ENCODE assay signal across 22 mouse cellular contexts in the genomic region with DNA sequence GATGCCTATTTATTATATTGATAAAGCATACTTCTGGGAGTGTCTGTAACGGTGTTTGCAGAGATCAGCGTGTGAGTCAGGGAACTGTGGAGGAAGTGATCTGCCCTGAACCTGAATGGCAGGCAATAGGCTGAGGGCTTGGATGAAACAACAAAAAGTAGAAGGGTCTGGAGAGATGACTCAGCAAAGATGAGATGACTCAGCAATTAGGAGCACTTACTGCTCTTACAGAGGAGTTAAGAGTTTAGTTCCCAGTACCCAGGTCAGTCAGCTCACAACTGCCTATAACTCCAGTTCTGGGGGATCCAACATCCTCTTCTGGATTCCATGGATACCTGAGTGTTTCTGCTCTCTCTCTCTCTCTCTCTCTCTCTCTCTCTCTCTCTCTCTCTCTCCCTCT.
A peak's percentile ranks its signal among the peaks of the same experiment; 100 is the strongest.
DNase-seq lines count a peak whose midpoint lies in the region; ATAC-seq and TF ChIP-seq lines count a peak whose summit lies in the region.
"Had no signal": no experiment of that assay in that cellular context is flagged by ENCODE, and none has a peak within 500 bp of the region (broad histone marks: within the 10 kb centered on the region; RNA-seq: fewer than 3 reads in every experiment).

No protein-coding gene starts in this region.

- no peak overlapping the region for H3K4me2 ChIP-seq in liver, embryonic 11.5 days
- no peak overlapping the region for H3K4me2 ChIP-seq in liver, postnatal 0 days (ENCODE audit: low read depth, low read length)
- no peak overlapping the region for H3K4me2 ChIP-seq in CH12.LX (ENCODE audit: insufficient read depth, low read depth, poor library complexity, severe bottlenecking)
- no peak overlapping the region for H3K4me2 ChIP-seq in kidney, embryonic 15.5 days
- H3K4me2 ChIP-seq: embryonic facial prominence, embryonic 13.5 days; forebrain, embryonic 13.5 days; hindbrain, embryonic 12.5 days; lung, embryonic 15.5 days had no signal

- H3K79me2 ChIP-seq in CH12.LX (replicated peaks; ENCODE audit: control insufficient read depth, extremely low read depth, insufficient read depth, poor library complexity, severe bottlenecking) = no peaks in the 10 kb centered on the region

- no peak overlapping the region for H3K4me3 ChIP-seq in liver, embryonic 11.5 days (ENCODE audit: low read depth, low read length)
- no peak overlapping the region for H3K4me3 ChIP-seq in liver, postnatal 0 days (ENCODE audit: low read depth, low read length)
- H3K4me3 ChIP-seq in CH12.LX (replicated peaks in 1 of 3; ENCODE audit: low read depth in 2 of 3, low read length in 2 of 3, poor library complexity in 1 of 3) (no peak overlapping the region), G1E (ENCODE audit: low read depth, low read length) (no peak overlapping the region)
- H3K4me3 ChIP-seq in kidney, embryonic 15.5 days (replicated peaks) = no peak overlapping the region
- H3K4me3 ChIP-seq: embryonic facial prominence, embryonic 13.5 days; forebrain, embryonic 13.5 days; hindbrain, embryonic 12.5 days; limb, embryonic 10.5 days; lung, embryonic 15.5 days; myocyte had no signal

- H3K27me3 ChIP-seq in liver, embryonic 11.5 days (replicated peaks; ENCODE audit: control insufficient read depth, insufficient read depth, low read length) = no peaks in the 10 kb centered on the region
- no peaks in the 10 kb centered on the region for H3K27me3 ChIP-seq in liver, postnatal 0 days (ENCODE audit: insufficient read depth, low read length)
- peaks cover 37% of the 10 kb centered on the region for H3K27me3 ChIP-seq in CH12.LX (replicated peaks)
- H3K27me3 ChIP-seq in G1E (ENCODE audit: insufficient read depth, low read length) = no peaks in the 10 kb centered on the region
- H3K27me3 ChIP-seq in kidney, embryonic 15.5 days = 0 out of 2 replicates have a peak, but pooled peaks cover 6% of the 10 kb centered on the region
- H3K27me3 ChIP-seq: embryonic facial prominence, embryonic 13.5 days; forebrain, embryonic 13.5 days; hindbrain, embryonic 12.5 days; lung, embryonic 15.5 days had no signal

- in situ Hi-C loops in CH12.LX (cut with MboI; ENCODE audit: low pct_ligation_motif_present, low pct_unique_long_range_greater_than_20kb, low sequenced_read_pairs) = no loop called here

- no peak for TF ChIP-seq RAD21 in CH12.LX (IDR thresholded peaks at IDR 0.05; ENCODE audit: low read depth, low read length)

- WGBS in liver, embryonic 11.5 days = 63% methylated on average over 2 of the region's 2 CpGs
- 66% methylated on average over 2 of the region's 2 CpGs for WGBS in liver, postnatal 0 days (ENCODE audit: insufficient replicate concordance)
- 83% methylated on average over 2 of the region's 2 CpGs for WGBS in kidney, embryonic 15.5 days

- no peaks in the 10 kb centered on the region for H3K36me3 ChIP-seq in liver, embryonic 11.5 days (ENCODE audit: control insufficient read depth, insufficient read depth, low read length)
- no peaks in the 10 kb centered on the region for H3K36me3 ChIP-seq in liver, postnatal 0 days (replicated peaks; ENCODE audit: insufficient read depth, low read length)
- H3K36me3 ChIP-seq in CH12.LX (replicated peaks in 1 of 2; ENCODE audit: control insufficient read depth in 1 of 2, insufficient read depth in 1 of 2, low read length in 1 of 2) (no peaks in the 10 kb centered on the region), G1E (replicated peaks) (no peaks in the 10 kb centered on the region)
- no peaks in the 10 kb centered on the region for H3K36me3 ChIP-seq in kidney, embryonic 15.5 days
- H3K36me3 ChIP-seq: embryonic facial prominence, embryonic 13.5 days; hindbrain, embryonic 12.5 days; limb, embryonic 10.5 days; lung, embryonic 15.5 days had no signal

- dilution Hi-C loops in CH12.LX (cut with MboI; ENCODE audit: extremely low pct_ligation_motif_present, extremely low pct_unique_long_range_greater_than_20kb, low sequenced_read_pairs) = no loop called here

- TF ChIP-seq EP300 in liver, postnatal 0 days (IDR thresholded peaks at IDR 0.05; ENCODE audit: low read depth) = no peak
- TF ChIP-seq EP300 in CH12.LX (IDR thresholded peaks at IDR 0.05; ENCODE audit: low read length) = no peak

- 0 out of 2 replicates have a peak, but pooled peaks have one; percentile 10 for ATAC-seq in liver, embryonic 11.5 days (replicated peaks; ENCODE audit: low FRiP score)
- ATAC-seq in liver, postnatal 0 days = no peak
- peak; percentile 28; the same call in 1 of the 2 replicates for ATAC-seq in G1E (ENCODE audit: extremely low read depth, insufficient number of reproducible peaks, low FRiP score, poor library complexity, severe bottlenecking)
- ATAC-seq in kidney, embryonic 15.5 days (replicated peaks; ENCODE audit: low FRiP score) = no peak
- no peak for ATAC-seq in megakaryocyte, adult 5-6 weeks (ENCODE audit: poor library complexity, severe bottlenecking)
- no peak for ATAC-seq in activated CD4-positive, CD25-positive, alpha-beta regulatory T cell, adult 4 months
- ATAC-seq: CD4-positive, CD25-positive, alpha-beta regulatory T cell, adult 4 months; forebrain, embryonic 13.5 days; intestine, postnatal 0 days had no signal

- DNase-seq in liver, embryonic 11.5 days (ENCODE audit: low spot score) = no peak
- no peak for DNase-seq in liver, postnatal 0 days
- peak; percentile 4 for DNase-seq in CH12.LX (ENCODE audit: extremely low read depth)
- no peak for DNase-seq in G1E (ENCODE audit: low spot score)
- DNase-seq in c-Kit-positive CD71-positive TER-119-positive erythroid progenitor cells, embryonic 14.5 days (ENCODE audit: low spot score) = peak; percentile 12
- DNase-seq: adrenal gland, adult 8-10 months; cerebellum, adult 9-10 months; heart, postnatal 14 days; lung, postnatal 36 days; midbrain, embryonic 14.5 days; thymus, postnatal 25 days had no signal

- no peaks in the 10 kb centered on the region for H3K4me1 ChIP-seq in liver, embryonic 11.5 days (replicated peaks; ENCODE audit: control insufficient read depth, insufficient read depth, low read length)
- H3K4me1 ChIP-seq in liver, postnatal 0 days (ENCODE audit: insufficient read depth) = no peaks in the 10 kb centered on the region
- H3K4me1 ChIP-seq in CH12.LX (ENCODE audit: control insufficient read depth in 1 of 2, insufficient read depth in 2 of 2) (no peaks in the 10 kb centered on the region), G1E (ENCODE audit: insufficient read depth, low read depth, low read length) (peaks cover 5% of the 10 kb centered on the region; the same call in 1 of the 2 replicates)
- no peaks in the 10 kb centered on the region for H3K4me1 ChIP-seq in kidney, embryonic 15.5 days
- H3K4me1 ChIP-seq: embryonic facial prominence, embryonic 13.5 days; hindbrain, embryonic 12.5 days; limb, embryonic 10.5 days; lung, embryonic 15.5 days had no signal

- TF ChIP-seq POLR2A in CH12.LX (IDR thresholded peaks at IDR 0.05; ENCODE audit: low read depth, low read length) = no peak

- no peak overlapping the region for H3K27ac ChIP-seq in liver, embryonic 11.5 days (ENCODE audit: low read depth, low read length)
- no peak overlapping the region for H3K27ac ChIP-seq in liver, postnatal 0 days (ENCODE audit: low read depth)
- H3K27ac ChIP-seq in CH12.LX (ENCODE audit: insufficient read depth, low read depth) = no peak overlapping the region
- no peak overlapping the region for H3K27ac ChIP-seq in kidney, embryonic 15.5 days
- H3K27ac ChIP-seq: embryonic facial prominence, embryonic 13.5 days; forebrain, embryonic 13.5 days; hindbrain, embryonic 12.5 days; limb, embryonic 10.5 days; lung, embryonic 15.5 days had no signal

- no peaks in the 10 kb centered on the region for H3K9me3 ChIP-seq in liver, embryonic 11.5 days (ENCODE audit: control insufficient read depth, low read length)
- H3K9me3 ChIP-seq in liver, postnatal 0 days (ENCODE audit: low read length) = no peaks in the 10 kb centered on the region
- H3K9me3 ChIP-seq in CH12.LX (replicated peaks; ENCODE audit: low read length) = peaks cover 12% of the 10 kb centered on the region
- H3K9me3 ChIP-seq in G1E (replicated peaks) = no peaks in the 10 kb centered on the region; the same call in 1 of the 2 replicates
- H3K9me3 ChIP-seq in kidney, embryonic 15.5 days (replicated peaks) = peaks cover 5% of the 10 kb centered on the region; the same call in 1 of the 2 replicates
- H3K9me3 ChIP-seq: embryonic facial prominence, embryonic 13.5 days; hindbrain, embryonic 12.5 days; limb, embryonic 10.5 days; lung, embryonic 15.5 days had no signal

- H3K9ac ChIP-seq in liver, embryonic 11.5 days (ENCODE audit: low read depth, low read length) = no peak overlapping the region
- no peak overlapping the region for H3K9ac ChIP-seq in liver, postnatal 0 days (replicated peaks)
- H3K9ac ChIP-seq in CH12.LX (ENCODE audit: insufficient read depth, low read depth) = no peak overlapping the region
- H3K9ac ChIP-seq in kidney, embryonic 15.5 days = no peak overlapping the region
- H3K9ac ChIP-seq: embryonic facial prominence, embryonic 13.5 days; forebrain, embryonic 13.5 days; hindbrain, embryonic 12.5 days; lung, embryonic 15.5 days had no signal

- TF ChIP-seq CTCF in liver, postnatal 0 days (IDR thresholded peaks at IDR 0.05; ENCODE audit: low read depth) = no peak
- TF ChIP-seq CTCF in CH12.LX (conservative IDR thresholded peaks at IDR 0.05 in 1 of 2, IDR thresholded peaks at IDR 0.05 in 1 of 2; ENCODE audit: low read depth in 2 of 2, low read length in 2 of 2) (no peak), G1E (IDR thresholded peaks at IDR 0.05; ENCODE audit: low read depth, low read length) (no peak)

TF ChIP-seq in CH12.LX, 34 proteins besides CTCF, POLR2A, EP300 and RAD21:
- TF ChIP-seq SMC3 (IDR thresholded peaks at IDR 0.05; ENCODE audit: low read depth, low read length) = no peak
- no peak for TF ChIP-seq MEF2A (IDR thresholded peaks at IDR 0.05; ENCODE audit: borderline replicate concordance, low read depth, low read length)
- TF ChIP-seq MXI1 (IDR thresholded peaks at IDR 0.05; ENCODE audit: low read depth, low read length) = no peak
- TF ChIP-seq ZC3H11A (IDR thresholded peaks at IDR 0.05; ENCODE audit: low read depth, low read length) = no peak
- TF ChIP-seq MAFK (IDR thresholded peaks at IDR 0.05; ENCODE audit: insufficient replicate concordance, low read length) = peak; percentile 89
TF ChIP-seq in CH12.LX: peak in this region for 1.

Comparison
In these comparisons a context has a peak if more than half of its experiments do, and no peak if none do; other contexts are left out.
1. ATAC-seq: peak in liver, embryonic 11.5 days (single experiment) and G1E (single experiment); none in liver, postnatal 0 days (single experiment), kidney, embryonic 15.5 days (single experiment), megakaryocyte, adult 5-6 weeks (single experiment) and activated CD4-positive, CD25-positive, alpha-beta regulatory T cell, adult 4 months (single experiment).
2. DNase-seq: peak in CH12.LX (single experiment) and c-Kit-positive CD71-positive TER-119-positive erythroid progenitor cells, embryonic 14.5 days (single experiment); none in liver, embryonic 11.5 days (single experiment), liver, postnatal 0 days (single experiment) and G1E (single experiment).